Mouse (Mus musculus) frontal cortex, adult (tissue): ENCODE measurements around the gene Pam16.
A peak's percentile ranks its signal among the peaks of the same experiment; 100 is the strongest.

Source experiments
- ATAC-seq: cut with Nextera tagmentation; 2 replicates; pipeline ENCODE4 v1.9.2; 2017; ENCODE audit warnings: mild to moderate bottlenecking, moderate library complexity, mixed read lengths; ENCODE audit not compliant: low TSS enrichment

Pam16 gene

GRCm38 (mm10) chr16:4611193-4611592 lies 13.6 kb downstream of the Pam16 start:
- no peak for ATAC-seq

GRCm38 (mm10) chr16:4608532-4609059 lies 16.2 kb downstream of the Pam16 start:
- no peak for ATAC-seq

- peak; percentile 76 for ATAC-seq
Observed at GRCm38 (mm10) chr16:4607818-4608531, 16.8 kb downstream of the Pam16 start.

- ATAC-seq: no peak
Observed at GRCm38 (mm10) chr16:4606431-4607084, 18.2 kb downstream of the Pam16 start.

GRCm38 (mm10) chr16:4605514-4606131 lies 19.2 kb downstream of the Pam16 start:
- no peak for ATAC-seq

GRCm38 (mm10) chr16:4604293-4604837 lies 20.4 kb downstream of the Pam16 start:
- ATAC-seq: no peak

GRCm38 (mm10) chr16:4603453-4603837 lies 21.3 kb downstream of the Pam16 start:
- ATAC-seq: no peak

- ATAC-seq: no peak
Observed at GRCm38 (mm10) chr16:4602766-4603452, 21.9 kb downstream of the Pam16 start.

GRCm38 (mm10) chr16:4602189-4602588 lies 22.6 kb downstream of the Pam16 start:
- ATAC-seq: no peak

GRCm38 (mm10) chr16:4600701-4601310 lies 24.0 kb downstream of the Pam16 start:
- ATAC-seq: no peak

GRCm38 (mm10) chr16:4599616-4600015 lies 25.2 kb downstream of the Pam16 start:
- ATAC-seq: no peak

- no peak for ATAC-seq
Observed at GRCm38 (mm10) chr16:4598891-4599543, 25.8 kb downstream of the Pam16 start.

GRCm38 (mm10) chr16:4598041-4598440 lies 26.7 kb downstream of the Pam16 start:
- no peak for ATAC-seq

GRCm38 (mm10) chr16:4597296-4597695 lies 27.5 kb downstream of the Pam16 start:
- no peak for ATAC-seq

- no peak for ATAC-seq
Observed at GRCm38 (mm10) chr16:4596836-4597235, 28.0 kb downstream of the Pam16 start.

GRCm38 (mm10) chr16:4596141-4596728 lies 28.6 kb downstream of the Pam16 start:
- no peak for ATAC-seq

- ATAC-seq: 0 out of 2 replicates have a peak, but pooled peaks have one; percentile 36
Observed at GRCm38 (mm10) chr16:4595527-4595963, 29.2 kb downstream of the Pam16 start.

GRCm38 (mm10) chr16:4594814-4595526 lies 29.8 kb downstream of the Pam16 start:
- ATAC-seq: 0 out of 2 replicates have a peak, but pooled peaks have one; percentile 1

- 0 out of 2 replicates have a peak, but pooled peaks have one; percentile 8 for ATAC-seq
Observed at GRCm38 (mm10) chr16:4593971-4594813, 30.6 kb downstream of the Pam16 start, which contains the start of gene Glis2. TSS of gene Glis2 (plus strand) at chr16:4594713.
